Mouse (Mus musculus): ENCODE measurements at regions not wholly inside any gene's neighbourhood (a gene's known extent, or its start where the extent isn't known, plus 50 kb on each side); places are given as distances from the start of the nearest gene placed in this dataset.

DNA sequence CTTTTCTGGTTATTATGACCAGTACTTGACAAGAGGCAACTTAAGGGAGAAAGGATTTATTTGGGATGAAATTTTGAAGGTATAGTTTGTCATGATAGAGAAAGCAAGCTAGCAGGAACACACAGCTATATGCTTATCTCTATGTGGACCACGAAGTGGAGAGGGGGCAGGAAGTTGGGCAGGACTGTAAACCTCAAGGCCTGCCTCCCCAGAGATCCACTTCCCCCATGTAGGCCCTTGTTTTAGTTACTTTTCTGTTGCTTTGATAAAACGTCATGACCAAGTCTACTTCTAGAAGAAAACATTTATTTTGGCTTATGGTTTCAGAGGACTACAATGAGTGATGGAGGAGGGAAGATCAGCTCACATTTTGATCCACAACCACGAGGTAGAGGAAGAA, 90.3 kb upstream of the Id2 start:
- no peak for DNase-seq (ENCODE audit: low read depth)

DNA sequence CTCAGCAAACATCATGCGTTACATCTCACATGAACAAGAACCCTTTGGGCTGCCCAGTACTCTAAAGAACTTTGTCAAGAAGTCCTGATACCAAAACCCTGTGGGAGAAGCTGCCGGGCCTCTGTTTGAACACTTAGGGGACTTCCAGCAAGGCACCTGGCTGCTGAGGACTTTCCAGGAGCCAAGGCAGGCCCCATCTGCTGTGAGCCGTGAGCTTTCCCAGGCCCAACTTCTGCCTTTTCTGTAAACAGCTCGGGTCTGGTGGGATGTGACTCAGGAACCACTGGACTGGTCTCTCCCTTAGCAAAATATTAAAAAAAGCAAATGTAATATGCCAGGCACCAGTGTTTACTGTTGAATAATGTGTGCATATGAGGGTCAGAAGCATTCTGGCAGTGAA, 85.7 kb upstream of the Id2 start:
- no peak for DNase-seq (ENCODE audit: low read depth)

- peak; percentile 61 for DNase-seq (ENCODE audit: low read depth)
Measured at GRCm38 (mm10) chr12:25181317-25181716, 84.4 kb upstream of the Id2 start.

GRCm38 (mm10) chr12:25180861-25181260, 83.9 kb upstream of the Id2 start:
- no peak for DNase-seq (ENCODE audit: low read depth)

- DNase-seq (ENCODE audit: low read depth) = no peak
Measured at GRCm38 (mm10) chr12:25180289-25180688, 83.3 kb upstream of the Id2 start.

GRCm38 (mm10) chr12:25178491-25179115, 81.7 kb upstream of the Id2 start:
- no peak for DNase-seq (ENCODE audit: low read depth)

DNA sequence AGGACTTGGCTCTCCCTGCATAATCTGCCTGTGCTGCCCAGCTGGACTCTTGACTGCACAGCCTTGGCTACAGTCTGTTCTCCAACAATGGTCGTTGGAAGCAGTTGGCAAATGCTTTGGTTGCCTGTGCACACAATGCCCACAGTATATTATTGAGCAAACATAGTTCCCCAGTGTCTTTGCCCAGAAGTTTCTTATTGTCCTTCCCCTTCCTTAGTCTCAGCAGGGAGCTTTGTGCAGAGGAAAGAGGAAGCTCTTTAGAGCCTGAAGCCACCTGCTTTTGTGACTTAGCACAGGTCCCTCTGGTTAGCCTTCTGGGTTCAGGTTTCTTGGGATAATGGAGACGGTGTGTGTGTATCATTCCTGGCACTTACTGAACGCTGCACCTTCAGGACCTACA, 80.9 kb upstream of the Id2 start:
- no peak for DNase-seq (ENCODE audit: low read depth)

DNA sequence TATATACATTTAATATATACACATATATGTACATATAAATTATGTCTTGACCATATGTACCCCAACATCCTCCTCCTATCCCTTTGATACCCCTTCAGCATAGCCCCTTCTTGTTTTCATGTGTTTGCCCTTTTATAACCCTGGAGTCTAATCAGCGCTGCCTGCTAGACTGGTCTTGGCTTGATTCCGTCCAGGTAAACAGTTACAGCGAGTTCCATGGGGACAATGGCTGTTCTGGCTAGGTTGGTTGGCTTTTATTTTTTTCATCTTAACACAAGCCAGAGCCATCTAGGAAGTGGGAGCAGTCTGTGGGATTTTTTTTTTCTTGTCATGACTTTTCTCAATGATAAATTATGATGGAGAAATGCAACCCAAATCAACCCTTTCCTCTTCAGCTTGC, 79.6 kb upstream of the Id2 start:
- no peak for DNase-seq (ENCODE audit: low read depth)

DNA sequence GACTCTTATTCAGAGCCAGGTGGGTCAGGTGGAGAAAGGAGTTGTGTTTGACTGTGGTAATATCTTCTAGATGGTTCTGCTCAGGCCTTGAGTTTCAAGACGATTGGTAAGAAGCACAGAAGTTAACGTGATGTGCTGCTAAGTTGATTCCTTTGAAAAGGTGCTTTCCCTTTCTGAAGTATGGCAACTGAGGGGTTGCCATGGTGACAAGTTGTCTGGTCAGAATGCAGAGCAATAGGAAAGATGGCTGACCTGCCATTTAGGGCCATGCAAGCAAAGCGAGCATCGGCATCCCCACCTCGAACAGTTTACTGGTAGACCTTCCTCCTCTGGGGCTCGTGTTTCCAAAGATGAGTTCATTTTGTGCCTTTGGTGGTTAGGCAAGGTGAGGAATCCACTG, 76.1 kb upstream of the Id2 start:
- DNase-seq (ENCODE audit: low read depth) = no peak

- no peak for DNase-seq (ENCODE audit: low read depth)
Measured at GRCm38 (mm10) chr12:25172450-25172849, 75.5 kb upstream of the Id2 start.

DNA sequence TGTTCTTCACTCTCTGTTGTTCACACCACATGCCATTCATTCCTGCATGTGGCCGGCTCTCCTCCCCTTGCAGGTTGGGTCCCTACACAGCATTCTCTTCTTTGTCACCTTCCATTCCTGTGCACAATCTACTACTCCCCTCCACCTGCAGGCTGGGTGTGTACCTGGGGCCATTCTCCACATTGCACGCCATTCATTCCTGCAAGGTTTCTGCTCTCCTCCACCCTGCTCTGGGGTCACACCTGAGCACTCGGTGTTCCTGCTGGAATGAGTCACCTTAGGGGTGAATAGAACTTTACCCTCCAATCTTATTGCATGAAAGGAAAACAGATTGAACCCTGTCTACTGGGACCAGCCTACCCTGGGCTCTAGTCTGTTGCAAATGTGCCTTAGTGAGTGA, 72.7 kb upstream of the Id2 start:
- no peak for DNase-seq (ENCODE audit: low read depth)

DNA sequence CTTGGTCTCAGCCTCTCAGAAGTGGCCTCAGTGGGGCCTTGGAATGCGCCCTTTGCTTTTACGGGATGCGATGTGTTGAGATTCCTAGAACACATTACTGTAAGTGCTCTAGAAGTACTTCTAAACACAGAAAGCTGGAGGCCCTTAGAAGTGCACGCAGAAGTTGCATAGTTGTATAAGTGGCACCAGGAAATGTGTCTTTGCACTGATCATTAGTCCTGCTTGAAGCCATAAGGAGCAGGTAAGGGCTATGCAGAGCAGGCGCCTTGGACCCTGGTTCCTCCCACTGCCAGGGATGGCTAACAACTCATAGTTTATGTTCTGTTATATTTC, 71.2 kb upstream of the Id2 start:
- no peak for DNase-seq (ENCODE audit: low read depth)

DNA sequence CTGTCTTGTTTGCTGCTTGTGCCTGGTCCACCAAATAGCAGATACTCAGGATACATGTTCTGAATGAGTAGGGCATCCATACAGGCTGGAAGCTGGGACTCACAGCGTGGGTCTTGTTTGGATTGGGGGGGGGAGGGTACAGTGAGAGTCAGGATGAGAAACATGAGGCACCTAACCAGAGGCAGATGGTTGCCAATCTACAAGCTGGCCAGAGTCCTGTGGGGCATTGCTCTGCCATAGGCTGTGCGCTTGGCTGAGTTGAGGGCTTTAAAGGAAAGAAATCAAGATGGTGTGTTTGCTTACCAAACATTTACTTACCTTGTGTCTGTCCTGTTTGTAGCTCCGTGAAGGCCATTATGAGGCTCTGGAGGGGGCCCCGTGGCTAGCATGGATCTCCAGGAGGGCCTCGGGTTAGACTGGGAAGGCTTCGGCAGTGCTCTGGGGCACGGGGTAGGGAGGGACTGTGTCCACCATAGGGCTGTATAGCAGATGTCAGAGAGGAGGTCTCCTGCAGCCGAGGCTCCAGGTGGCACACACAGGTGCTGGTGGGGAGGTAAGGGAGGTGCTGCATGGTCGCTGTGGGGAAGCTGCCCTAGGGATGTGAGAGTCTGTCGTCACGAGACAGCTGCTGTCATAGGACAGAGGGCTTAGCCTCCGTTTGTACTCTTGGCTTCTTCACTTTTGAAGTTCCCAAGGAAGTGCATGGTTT, 70.7 kb upstream of the Id2 start:
- DNase-seq (ENCODE audit: low read depth) = no peak

GRCm38 (mm10) chr12:25166525-25166924, 69.6 kb upstream of the Id2 start:
- no peak for DNase-seq (ENCODE audit: low read depth)

GRCm38 (mm10) chr12:25165650-25166049, 68.7 kb upstream of the Id2 start:
- no peak for DNase-seq (ENCODE audit: low read depth)

- DNase-seq (ENCODE audit: low read depth) = no peak
Measured at GRCm38 (mm10) chr12:25164724-25165123, 67.8 kb upstream of the Id2 start.

DNA sequence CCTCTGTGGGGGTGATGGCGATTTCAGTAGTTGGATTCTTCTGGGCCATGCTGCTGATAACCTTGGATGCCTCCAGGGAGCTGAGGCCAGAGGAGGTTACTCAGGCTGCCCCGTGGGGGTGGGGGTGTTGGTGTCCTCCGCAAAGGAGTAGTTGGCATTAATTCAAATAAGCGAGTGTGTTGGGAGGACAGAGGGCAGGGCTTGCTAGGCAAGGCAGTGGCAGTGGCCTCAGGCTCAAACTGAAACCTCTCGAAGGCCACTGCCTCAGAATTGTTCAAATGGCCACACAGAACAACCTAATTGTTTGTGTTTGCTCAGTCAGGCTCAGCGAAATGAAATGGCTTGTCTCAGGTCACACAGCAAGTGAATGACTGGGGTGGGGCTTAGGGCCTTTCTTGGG, 66.6 kb upstream of the Id2 start:
- DNase-seq (ENCODE audit: low read depth) = no peak

DNA sequence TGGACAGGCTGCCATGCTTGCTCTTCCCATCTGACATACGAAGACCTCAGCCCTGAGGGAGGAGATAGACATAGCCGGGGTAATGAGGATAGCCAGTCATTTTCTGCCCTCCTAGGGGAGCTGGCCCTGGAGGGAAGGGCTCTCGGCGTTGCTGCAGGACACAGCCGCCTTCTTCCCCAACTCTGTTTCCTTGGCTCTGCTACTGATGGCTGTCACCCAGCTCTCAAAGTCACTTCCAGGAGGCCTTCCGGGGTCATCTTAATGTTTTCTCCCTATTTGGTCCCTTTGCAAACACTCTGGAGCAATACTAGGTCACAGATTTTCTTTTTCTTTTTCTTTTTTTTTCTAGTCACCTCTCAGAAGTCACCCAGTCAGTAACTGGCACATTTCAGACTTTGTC, 65.9 kb upstream of the Id2 start:
- DNase-seq (ENCODE audit: low read depth) = no peak

GRCm38 (mm10) chr12:25161939-25162338, 65.0 kb upstream of the Id2 start:
- no peak for DNase-seq (ENCODE audit: low read depth)

- DNase-seq (ENCODE audit: low read depth) = no peak
Measured at GRCm38 (mm10) chr12:25160990-25161843, 64.3 kb upstream of the Id2 start.

GRCm38 (mm10) chr12:25159091-25159490, 62.2 kb upstream of the Id2 start:
- DNase-seq (ENCODE audit: low read depth) = no peak

- no peak for DNase-seq (ENCODE audit: low read depth)
Measured at GRCm38 (mm10) chr12:25157238-25157637, 60.3 kb upstream of the Id2 start.

DNA sequence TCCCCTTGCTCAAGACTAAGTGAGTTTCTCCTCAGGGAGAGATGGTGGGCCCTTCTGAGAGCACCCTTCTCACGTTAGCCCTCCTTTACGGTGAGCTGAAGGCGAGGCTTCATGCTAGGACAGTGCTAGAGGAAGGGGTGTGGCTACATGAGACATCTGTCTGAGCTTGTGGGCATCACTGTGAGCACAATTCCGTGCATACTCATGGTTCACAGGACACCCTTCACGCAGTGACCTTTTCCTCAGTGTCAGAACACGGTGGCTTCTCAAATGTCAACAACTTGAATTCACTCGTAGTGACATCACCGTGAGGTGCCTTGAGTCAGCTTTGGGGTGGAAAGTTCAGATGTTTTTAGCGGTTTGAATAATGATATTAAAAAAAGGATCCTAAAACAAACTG, 58.5 kb upstream of the Id2 start:
- no peak for DNase-seq (ENCODE audit: low read depth)
